In genomic region chr17:15829198-15830170, GRCm38 (mm10) we compare ENCODE assay signal across 8 mouse cellular contexts. TPM values are rescaled to one million over a fixed set of nuclear protein-coding genes. Genes with fewer than 3 reads are reported as not detected.
A peak's percentile ranks its signal among the peaks of the same experiment; 100 is the strongest.
DNase-seq lines count a peak whose midpoint lies in the region; ATAC-seq and TF ChIP-seq lines count a peak whose summit lies in the region.

No protein-coding gene starts in this region.

- under 1% methylated on average over 20 of the region's 20 CpGs for WGBS in forebrain, postnatal 0 days
- WGBS in hindbrain, embryonic 15.5 days: 1% methylated on average over 20 of the region's 20 CpGs
- under 1% methylated on average over 20 of the region's 20 CpGs for WGBS in midbrain, embryonic 16.5 days

- H3K4me2 ChIP-seq in forebrain, postnatal 0 days (ENCODE audit: low read depth): peak overlapping the region; percentile 82
- H3K4me2 ChIP-seq in hindbrain, embryonic 15.5 days: peak overlapping the region; percentile 87
- H3K4me2 ChIP-seq in midbrain, embryonic 16.5 days (ENCODE audit: low read length): peak overlapping the region; percentile 80

- no peak for ATAC-seq in forebrain, postnatal 0 days
- peak; percentile 6 for ATAC-seq in hindbrain, embryonic 15.5 days (ENCODE audit: low FRiP score, low read depth)
- ATAC-seq in midbrain, embryonic 16.5 days: no peak; the same call in 1 of the 2 replicates
- ATAC-seq in monocyte, adult 5-6 weeks (replicated peaks; ENCODE audit: insufficient number of reproducible peaks, low FRiP score, low TSS enrichment, poor library complexity, severe bottlenecking): no peak

- H3K27me3 ChIP-seq in forebrain, postnatal 0 days (ENCODE audit: insufficient read depth, low read length): no peaks in the 10 kb centered on the region
- no peaks in the 10 kb centered on the region for H3K27me3 ChIP-seq in hindbrain, embryonic 15.5 days
- H3K27me3 ChIP-seq in midbrain, embryonic 16.5 days (ENCODE audit: control insufficient read depth, insufficient read depth, low read depth, low read length): no peaks in the 10 kb centered on the region

- H3K9ac ChIP-seq in forebrain, postnatal 0 days: peak overlapping the region; percentile 69
- H3K9ac ChIP-seq in hindbrain, embryonic 15.5 days: peak overlapping the region; percentile 64
- H3K9ac ChIP-seq in midbrain, embryonic 16.5 days (ENCODE audit: low read depth, low read length): peak overlapping the region; percentile 86

- no peaks in the 10 kb centered on the region for H3K9me3 ChIP-seq in forebrain, postnatal 0 days (ENCODE audit: low read length)
- H3K9me3 ChIP-seq in hindbrain, embryonic 15.5 days: no peaks in the 10 kb centered on the region
- H3K9me3 ChIP-seq in midbrain, embryonic 16.5 days (replicated peaks; ENCODE audit: control insufficient read depth, low read length, poor library complexity, severe bottlenecking): no peaks in the 10 kb centered on the region

- TF ChIP-seq POLR2A in brain, embryonic 14.5 days (IDR thresholded peaks at IDR 0.05; ENCODE audit: borderline replicate concordance, extremely low read depth, insufficient read depth, insufficient read length, poor library complexity, severe bottlenecking): no peak

- H3K4me3 ChIP-seq in forebrain, postnatal 0 days (ENCODE audit: low read depth, low read length): peak overlapping the region; percentile 58
- peak overlapping the region; percentile 81 for H3K4me3 ChIP-seq in hindbrain, embryonic 15.5 days
- peak overlapping the region; percentile 83 for H3K4me3 ChIP-seq in midbrain, embryonic 16.5 days (ENCODE audit: low read depth, low read length)

- H3K4me1 ChIP-seq in forebrain, postnatal 0 days (ENCODE audit: insufficient read depth): peaks cover 18% of the 10 kb centered on the region; the same call in 1 of the 2 replicates
- peaks cover 46% of the 10 kb centered on the region for H3K4me1 ChIP-seq in hindbrain, embryonic 15.5 days (replicated peaks)
- peaks cover 24% of the 10 kb centered on the region; the same call in 1 of the 2 replicates for H3K4me1 ChIP-seq in midbrain, embryonic 16.5 days (ENCODE audit: control insufficient read depth, insufficient read depth, low read length)

- TF ChIP-seq CTCF in brain, embryonic 14.5 days (IDR thresholded peaks at IDR 0.05; ENCODE audit: borderline replicate concordance, extremely low read depth, insufficient read depth, insufficient read length): no peak
- no peak for TF ChIP-seq CTCF in forebrain, postnatal 0 days (IDR thresholded peaks at IDR 0.05; ENCODE audit: low read depth)

- no peaks in the 10 kb centered on the region for H3K36me3 ChIP-seq in forebrain, postnatal 0 days (ENCODE audit: insufficient read depth)
- H3K36me3 ChIP-seq in hindbrain, embryonic 15.5 days: no peaks in the 10 kb centered on the region
- no peaks in the 10 kb centered on the region for H3K36me3 ChIP-seq in midbrain, embryonic 16.5 days (ENCODE audit: control insufficient read depth, insufficient read depth, low read length)

- peak; percentile 30 for DNase-seq in adrenal gland, postnatal 10 days
- no peak for DNase-seq in adrenal gland, postnatal 14 days
- DNase-seq in brain, embryonic 14.5 days (ENCODE audit: low read depth): peak; percentile 81
- peak; percentile 55 for DNase-seq in forebrain, postnatal 0 days
- no peak for DNase-seq in urinary bladder, postnatal 4 days (ENCODE audit: low spot score in 2 of 2)

- peak overlapping the region; percentile 82 for H3K27ac ChIP-seq in forebrain, postnatal 0 days (ENCODE audit: low read depth, low read length)
- peak overlapping the region; percentile 89 for H3K27ac ChIP-seq in hindbrain, embryonic 15.5 days (replicated peaks)
- H3K27ac ChIP-seq in midbrain, embryonic 16.5 days (ENCODE audit: low read length): peak overlapping the region; percentile 94

RNA-seq across cellular contexts. Expression of gene Rgmb, which starts 1.4 kb away (rescaled TPM):
- 10 to 100 TPM; 21.7 to 26.4 TPM for total RNA-seq in adrenal gland, postnatal 10 days (2021)
- 16.3 and 19.2 TPM in 2 replicates for total RNA-seq in adrenal gland, postnatal 14 days (2021)
- polyA plus RNA-seq in brain, embryonic 14.5 days (2012; rRNA removed): 140 and 187 TPM in 2 replicates
- 64.7 and 81.4 TPM in 2 replicates for total RNA-seq in forebrain, postnatal 0 days (2014; rRNA removed)
- polyA plus RNA-seq in forebrain, postnatal 0 days (2015; fragmentation: Nextera tagmentation; extraction: Ambion mirVana): 40.6 and 48.1 TPM in 2 replicates
- 74.7 and 79.3 TPM in 2 replicates for polyA plus RNA-seq in hindbrain, embryonic 15.5 days (2015; fragmentation: Nextera tagmentation; extraction: Ambion mirVana)
- 56.8 and 57.1 TPM in 2 replicates for polyA plus RNA-seq in midbrain, embryonic 16.5 days (2015; fragmentation: Nextera tagmentation; extraction: Ambion mirVana)
- total RNA-seq in monocyte, adult 5-6 weeks (2017): 2.4 to 4.4 TPM (median 3.0 TPM) in 3 replicates

Comparison
In these comparisons a context has a peak if more than half of its experiments do, and no peak if none do; other contexts are left out.
1. DNase-seq: peak in adrenal gland, postnatal 10 days (single experiment), brain, embryonic 14.5 days (single experiment) and forebrain, postnatal 0 days (single experiment); none in adrenal gland, postnatal 14 days (single experiment) and urinary bladder, postnatal 4 days (0 of 2).
2. Peak in every context shown above with its lines, with median percentiles within 50 percentile points of each other: H3K27ac ChIP-seq, H3K4me2 ChIP-seq, H3K4me3 ChIP-seq and H3K9ac ChIP-seq.